Mouse (Mus musculus) lung, postnatal 0 days (tissue): ENCODE measurements at regions not wholly inside any gene's neighbourhood (a gene's known extent, or its start where the extent isn't known, plus 50 kb on each side); places are given as distances from the start of the nearest gene placed in this dataset.
A peak's percentile ranks its signal among the peaks of the same experiment; 100 is the strongest.

Experiments used
- ATAC-seq: fragments of 200-750 bp; cut with Nextera tagmentation; 2 replicates; pipeline ENCODE4 v1.8.0; 2017; ENCODE audit warnings: moderate library complexity
- DNase-seq: peaks from one replicate; pipeline ENCODE4 v3.0.0-alpha.2; 2016; ENCODE audit warnings: low spot score
- H3K27ac ChIP-seq: fragments of 300-500 bp; sonication (generic); 2 replicates; pipeline ENCODE4 v1.5.1; 2014; ENCODE audit warnings: antibody characterized with exemption, mild to moderate bottlenecking, low read length, mixed read lengths
- H3K27me3 ChIP-seq: fragments of 300-500 bp; sonication (generic); replicated peaks from 2 replicates; pipeline ENCODE4 v1.6.1; 2014; ENCODE audit warnings: low read length, mixed read lengths; ENCODE audit not compliant: insufficient read depth
- H3K36me3 ChIP-seq: fragments of 300-500 bp; sonication (generic); 2 replicates; pipeline ENCODE4 v1.6.1; 2014; ENCODE audit warnings: low read length, mixed read lengths; ENCODE audit not compliant: insufficient read depth
- H3K4me1 ChIP-seq: fragments of 300-500 bp; sonication (generic); 2 replicates; pipeline ENCODE4 v1.6.1; 2014; ENCODE audit warnings: antibody characterized with exemption, low read depth, low read length, mixed read lengths; ENCODE audit not compliant: insufficient read depth
- H3K4me2 ChIP-seq: fragments of 300-500 bp; sonication (generic); replicated peaks from 2 replicates; pipeline ENCODE4 v1.6.1; 2014; ENCODE audit warnings: low read depth, mild to moderate bottlenecking, low read length, moderate library complexity, mixed read lengths
- H3K4me3 ChIP-seq: fragments of 300-500 bp; sonication (generic); 2 replicates; pipeline ENCODE4 v1.5.1; 2014; ENCODE audit warnings: low read depth, low read length
- H3K9ac ChIP-seq: fragments of 300-500 bp; sonication (generic); replicated peaks from 2 replicates; pipeline ENCODE4 v1.6.1; 2014; ENCODE audit warnings: low read depth, mild to moderate bottlenecking
- H3K9me3 ChIP-seq: fragments of 300-500 bp; sonication (generic); 2 replicates; pipeline ENCODE4 v1.6.1; 2016; ENCODE audit warnings: low read length, mixed read lengths
- CTCF ChIP-seq: IDR thresholded peaks from 2 replicates; pipeline ENCODE4 v1.5.1; 2016; ENCODE audit warnings: antibody characterized with exemption, mild to moderate bottlenecking
- EP300 ChIP-seq: IDR thresholded peaks from 2 replicates; pipeline ENCODE4 v1.6.1; 2016; ENCODE audit warnings: antibody characterized with exemption, mild to moderate bottlenecking, control low read depth
- WGBS: fragments of 180-500 bp; shearing (Covaris S2); extraction: QIAGEN DNeasy Blood & Tissue Kit; methylation state at CpG from one replicate; pipeline ENCODE4 v1.1.7; 2014; 5-methylcytosine and 5-hydroxymethylcytosine counted together

GRCm38 (mm10) chr12:65386005-65386645 lies 160.8 kb downstream of the Wdr20rt start:
- Histone ChIP-seq H3K27ac (no peak overlapping the region), H3K27me3 (no peaks in the 10 kb centered on the region), H3K36me3 (no peaks in the 10 kb centered on the region), H3K4me2 (no peak overlapping the region), H3K4me1 (no peaks in the 10 kb centered on the region), H3K4me3 (no peak overlapping the region), H3K9ac (no peak overlapping the region), H3K9me3 (no peaks in the 10 kb centered on the region)
- TF ChIP-seq EP300 (no peak), CTCF (no peak)
- 51% methylated on average over 2 of the region's 2 CpGs for WGBS
- no peak for ATAC-seq
- no peak for DNase-seq

GRCm38 (mm10) chr12:65387042-65387441 lies 161.7 kb downstream of the Wdr20rt start:
- TF ChIP-seq EP300 (no peak), CTCF (no peak)
- Histone ChIP-seq H3K36me3 (no peaks in the 10 kb centered on the region), H3K4me2 (no peak overlapping the region), H3K9ac (no peak overlapping the region), H3K27me3 (no peaks in the 10 kb centered on the region), H3K4me1 (no peaks in the 10 kb centered on the region), H3K4me3 (no peak overlapping the region), H3K9me3 (no peaks in the 10 kb centered on the region), H3K27ac (no peak overlapping the region)
- no peak for ATAC-seq
- no peak for DNase-seq

- H3K9me3 ChIP-seq = no peaks in the 10 kb centered on the region
- no peaks in the 10 kb centered on the region for H3K27me3 ChIP-seq
- H3K36me3 ChIP-seq = no peaks in the 10 kb centered on the region
- H3K27ac ChIP-seq = no peak overlapping the region
- TF ChIP-seq EP300 = no peak
- TF ChIP-seq CTCF = no peak
- ATAC-seq = no peak
- no peak overlapping the region for H3K4me3 ChIP-seq
- no peaks in the 10 kb centered on the region for H3K4me1 ChIP-seq
- WGBS = 77% methylated on average over 2 of the region's 2 CpGs
- no peak for DNase-seq
- H3K9ac ChIP-seq = no peak overlapping the region
- no peak overlapping the region for H3K4me2 ChIP-seq
Observed at GRCm38 (mm10) chr12:65389512-65389911, 164.2 kb downstream of the Wdr20rt start.

GRCm38 (mm10) chr12:65390330-65390729 lies 165.0 kb downstream of the Wdr20rt start:
- WGBS = 89% methylated on average over 6 of the region's 6 CpGs
- Histone ChIP-seq H3K4me3 (no peak overlapping the region), H3K4me2 (no peak overlapping the region), H3K27me3 (no peaks in the 10 kb centered on the region), H3K27ac (no peak overlapping the region), H3K9me3 (no peaks in the 10 kb centered on the region), H3K9ac (no peak overlapping the region), H3K4me1 (no peaks in the 10 kb centered on the region), H3K36me3 (no peaks in the 10 kb centered on the region)
- no peak for ATAC-seq
- no peak for DNase-seq
- TF ChIP-seq CTCF (no peak), EP300 (no peak)

- TF ChIP-seq EP300 (no peak), CTCF (peak; percentile 56)
- Histone ChIP-seq H3K4me1 (no peaks in the 10 kb centered on the region), H3K36me3 (no peaks in the 10 kb centered on the region), H3K27ac (no peak overlapping the region), H3K9me3 (no peaks in the 10 kb centered on the region), H3K27me3 (no peaks in the 10 kb centered on the region), H3K4me2 (no peak overlapping the region), H3K9ac (no peak overlapping the region), H3K4me3 (no peak overlapping the region)
- no peak for ATAC-seq
- DNase-seq = peak; percentile 49
- WGBS = 42% methylated on average over 8 of the region's 8 CpGs
Observed at GRCm38 (mm10) chr12:65401728-65402419, 176.6 kb downstream of the Wdr20rt start.

GRCm38 (mm10) chr12:65403124-65403523 lies 177.8 kb downstream of the Wdr20rt start:
- Histone ChIP-seq H3K27ac (no peak overlapping the region), H3K9ac (no peak overlapping the region), H3K9me3 (no peaks in the 10 kb centered on the region), H3K27me3 (no peaks in the 10 kb centered on the region), H3K4me1 (no peaks in the 10 kb centered on the region), H3K36me3 (no peaks in the 10 kb centered on the region), H3K4me2 (no peak overlapping the region), H3K4me3 (no peak overlapping the region)
- TF ChIP-seq EP300 (no peak), CTCF (no peak)
- WGBS = 83% methylated on average over 2 of the region's 2 CpGs
- ATAC-seq = no peak
- no peak for DNase-seq
